Mouse (Mus musculus): Measurements from ENCODE around the gene Fbxl12. TPM values are rescaled to one million over a fixed set of nuclear protein-coding genes. Genes with fewer than 3 reads are reported as not detected.

Gene Fbxl12
- polyA plus RNA-seq, 1 experiment from 2014 or later: 13.5 TPM

GRCm38 (mm10) chr9:20631332-20631731 lies 13.2 kb downstream of the Fbxl12 start:
- Histone ChIP-seq H3K4me1 (ENCODE audit: control insufficient read depth, insufficient read depth, low read length) (no peaks in the 10 kb centered on the region), H3K4me3 (ENCODE audit: low read depth, low read length) (no peak overlapping the region), H3K27ac (ENCODE audit: low read depth, low read length) (no peak overlapping the region), H3K27me3 (ENCODE audit: control insufficient read depth, insufficient read depth, low read length) (no peaks in the 10 kb centered on the region), H3K9ac (ENCODE audit: low read depth, low read length) (no peak overlapping the region), H3K4me2 (no peak overlapping the region), H3K9me3 (replicated peaks; ENCODE audit: control insufficient read depth, low read length) (no peaks in the 10 kb centered on the region), H3K36me3 (ENCODE audit: control insufficient read depth, insufficient read depth, low read length) (no peaks in the 10 kb centered on the region)
- WGBS (ENCODE audit: insufficient replicate concordance): 83% methylated on average over 2 of the region's 2 CpGs
- no peak for ATAC-seq (replicated peaks; ENCODE audit: insufficient number of reproducible peaks, low FRiP score, low TSS enrichment)

- no peak overlapping the region for H3K9ac ChIP-seq (ENCODE audit: low read depth, low read length)
- no peaks in the 10 kb centered on the region for H3K27me3 ChIP-seq (ENCODE audit: control insufficient read depth, insufficient read depth, low read length)
- no peak overlapping the region for H3K27ac ChIP-seq (ENCODE audit: low read depth, low read length)
- no peaks in the 10 kb centered on the region for H3K36me3 ChIP-seq (ENCODE audit: control insufficient read depth, insufficient read depth, low read length)
- no peaks in the 10 kb centered on the region for H3K9me3 ChIP-seq (replicated peaks; ENCODE audit: control insufficient read depth, low read length)
- WGBS (ENCODE audit: insufficient replicate concordance): 79% methylated on average over 2 of the region's 2 CpGs
- H3K4me2 ChIP-seq: no peak overlapping the region
- H3K4me1 ChIP-seq (ENCODE audit: control insufficient read depth, insufficient read depth, low read length): no peaks in the 10 kb centered on the region
- no peak overlapping the region for H3K4me3 ChIP-seq (ENCODE audit: low read depth, low read length)
- ATAC-seq (replicated peaks; ENCODE audit: insufficient number of reproducible peaks, low FRiP score, low TSS enrichment): no peak
These were observed 27.9 kb downstream of the Fbxl12 start for GRCm38 (mm10) chr9:20616685-20617084.

GRCm38 (mm10) chr9:20611976-20612375 lies 32.6 kb downstream of the Fbxl12 start:
- Histone ChIP-seq H3K4me1 (ENCODE audit: control insufficient read depth, insufficient read depth, low read length) (no peaks in the 10 kb centered on the region), H3K9ac (ENCODE audit: low read depth, low read length) (no peak overlapping the region), H3K27me3 (ENCODE audit: control insufficient read depth, insufficient read depth, low read length) (no peaks in the 10 kb centered on the region), H3K4me2 (no peak overlapping the region), H3K36me3 (ENCODE audit: control insufficient read depth, insufficient read depth, low read length) (0 out of 2 replicates have a peak, but pooled peaks cover 3% of the 10 kb centered on the region), H3K27ac (ENCODE audit: low read depth, low read length) (no peak overlapping the region), H3K4me3 (ENCODE audit: low read depth, low read length) (no peak overlapping the region), H3K9me3 (replicated peaks; ENCODE audit: control insufficient read depth, low read length) (no peaks in the 10 kb centered on the region)
- WGBS (ENCODE audit: insufficient replicate concordance): 78% methylated on average over 5 of the region's 5 CpGs
- ATAC-seq (replicated peaks; ENCODE audit: insufficient number of reproducible peaks, low FRiP score, low TSS enrichment): no peak

DNA sequence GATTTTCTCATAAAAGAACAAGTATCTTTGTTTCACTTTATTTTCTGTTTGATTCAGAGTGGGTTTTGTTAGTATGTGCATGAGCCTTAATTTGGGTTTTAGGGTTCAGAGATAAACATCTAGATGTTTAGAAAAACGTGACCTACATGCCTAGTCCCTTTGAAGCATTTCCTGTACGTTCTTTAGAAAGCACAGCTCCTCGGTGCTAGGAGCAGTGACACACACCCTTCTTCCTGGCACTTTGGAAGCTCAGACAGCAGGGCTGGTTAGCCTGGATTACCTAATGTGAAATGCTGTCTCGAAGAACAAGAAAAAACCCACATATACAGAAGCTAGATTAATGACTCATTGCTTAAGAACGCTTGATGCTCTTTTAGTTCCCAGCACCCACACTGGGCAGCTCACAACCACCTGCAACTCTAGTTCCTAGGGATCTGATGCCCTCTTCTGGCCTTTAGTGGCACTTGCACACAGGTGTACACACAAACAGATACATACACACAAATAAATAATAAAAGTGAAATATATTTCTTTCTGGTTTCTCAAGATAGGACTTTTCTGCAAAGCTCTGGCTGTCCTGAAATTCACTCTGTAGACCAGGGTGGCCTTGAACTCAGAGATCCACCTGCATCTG lies 34.6 kb downstream of the Fbxl12 start:
- H3K9ac ChIP-seq (ENCODE audit: low read depth, low read length): no peak overlapping the region
- H3K4me3 ChIP-seq (ENCODE audit: low read depth, low read length): no peak overlapping the region
- no peak for ATAC-seq (replicated peaks; ENCODE audit: insufficient number of reproducible peaks, low FRiP score, low TSS enrichment)
- 76% methylated on average over 5 of the region's 5 CpGs for WGBS (ENCODE audit: insufficient replicate concordance)
- 0 out of 2 replicates have a peak, but pooled peaks cover 3% of the 10 kb centered on the region for H3K36me3 ChIP-seq (ENCODE audit: control insufficient read depth, insufficient read depth, low read length)
- no peaks in the 10 kb centered on the region for H3K27me3 ChIP-seq (ENCODE audit: control insufficient read depth, insufficient read depth, low read length)
- no peak overlapping the region for H3K27ac ChIP-seq (ENCODE audit: low read depth, low read length)
- H3K9me3 ChIP-seq (replicated peaks; ENCODE audit: control insufficient read depth, low read length): no peaks in the 10 kb centered on the region
- H3K4me1 ChIP-seq (ENCODE audit: control insufficient read depth, insufficient read depth, low read length): no peaks in the 10 kb centered on the region
- no peak overlapping the region for H3K4me2 ChIP-seq

- Histone ChIP-seq H3K4me1 (ENCODE audit: control insufficient read depth, insufficient read depth, low read length) (no peaks in the 10 kb centered on the region), H3K4me2 (peak overlapping the region; percentile 65), H3K9ac (ENCODE audit: low read depth, low read length) (peak overlapping the region; percentile 89), H3K9me3 (replicated peaks; ENCODE audit: control insufficient read depth, low read length) (no peaks in the 10 kb centered on the region), H3K27ac (ENCODE audit: low read depth, low read length) (peak overlapping the region; percentile 93), H3K27me3 (ENCODE audit: control insufficient read depth, insufficient read depth, low read length) (no peaks in the 10 kb centered on the region), H3K36me3 (ENCODE audit: control insufficient read depth, insufficient read depth, low read length) (0 out of 2 replicates have a peak, but pooled peaks cover 3% of the 10 kb centered on the region), H3K4me3 (ENCODE audit: low read depth, low read length) (peak overlapping the region; percentile 67)
- peak; percentile 72 for ATAC-seq (replicated peaks; ENCODE audit: insufficient number of reproducible peaks, low FRiP score, low TSS enrichment)
- WGBS (ENCODE audit: insufficient replicate concordance): 1% methylated on average over 57 of the region's 57 CpGs
These were observed 37.2 kb downstream of the Fbxl12 start for GRCm38 (mm10) chr9:20607100-20607974.

DNA sequence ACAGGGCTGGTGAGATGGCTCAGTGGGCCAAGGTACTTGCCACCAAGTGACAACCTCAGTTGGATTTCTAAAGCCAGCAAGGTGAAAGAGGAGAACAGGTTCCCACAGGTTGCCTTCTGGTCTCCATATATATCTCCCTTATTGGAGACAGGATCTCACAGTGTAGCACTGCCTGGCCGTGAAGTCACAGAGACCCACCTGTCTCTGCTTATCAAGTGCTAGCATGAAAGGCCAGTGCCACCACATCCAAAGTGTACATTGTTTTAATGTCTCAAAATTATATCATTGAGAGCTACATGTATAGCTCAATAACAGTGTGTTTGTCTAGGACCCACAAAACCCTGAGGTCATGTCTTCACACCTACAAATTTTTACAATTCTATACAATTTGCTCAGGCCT lies 38.3 kb downstream of the Fbxl12 start:
- Histone ChIP-seq H3K36me3 (ENCODE audit: control insufficient read depth, insufficient read depth, low read length) (0 out of 2 replicates have a peak, but pooled peaks cover 3% of the 10 kb centered on the region), H3K27me3 (ENCODE audit: control insufficient read depth, insufficient read depth, low read length) (no peaks in the 10 kb centered on the region), H3K27ac (ENCODE audit: low read depth, low read length) (no peak overlapping the region), H3K4me3 (ENCODE audit: low read depth, low read length) (no peak overlapping the region), H3K9me3 (replicated peaks; ENCODE audit: control insufficient read depth, low read length) (no peaks in the 10 kb centered on the region), H3K4me1 (ENCODE audit: control insufficient read depth, insufficient read depth, low read length) (no peaks in the 10 kb centered on the region), H3K9ac (ENCODE audit: low read depth, low read length) (no peak overlapping the region), H3K4me2 (no peak overlapping the region)
- 84% methylated on average over 1 of the region's 1 CpGs for WGBS (ENCODE audit: insufficient replicate concordance)
- no peak for ATAC-seq (replicated peaks; ENCODE audit: insufficient number of reproducible peaks, low FRiP score, low TSS enrichment)

DNA sequence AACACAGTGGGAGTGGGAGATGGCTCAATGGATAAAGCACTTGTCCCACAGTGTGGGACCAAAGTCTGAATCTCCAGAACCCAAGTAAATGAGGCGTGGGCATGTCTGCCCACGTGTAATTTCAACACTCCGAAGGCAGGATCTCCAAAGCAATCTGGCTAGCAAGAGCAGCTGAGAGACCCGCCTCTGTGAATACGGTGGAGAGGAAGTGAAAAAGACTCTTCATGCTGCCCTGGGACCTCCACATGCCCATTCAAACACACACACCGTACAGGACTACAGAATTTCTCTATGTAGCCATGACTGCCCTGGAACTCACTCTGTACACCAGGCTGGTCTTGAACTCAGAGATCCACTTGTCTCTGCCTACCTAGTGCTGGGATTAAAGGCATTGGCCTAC lies 43.3 kb downstream of the Fbxl12 start:
- Histone ChIP-seq H3K9ac (ENCODE audit: low read depth, low read length) (no peak overlapping the region), H3K27ac (ENCODE audit: low read depth, low read length) (no peak overlapping the region), H3K4me3 (ENCODE audit: low read depth, low read length) (no peak overlapping the region), H3K9me3 (replicated peaks; ENCODE audit: control insufficient read depth, low read length) (no peaks in the 10 kb centered on the region), H3K4me1 (ENCODE audit: control insufficient read depth, insufficient read depth, low read length) (no peaks in the 10 kb centered on the region), H3K36me3 (ENCODE audit: control insufficient read depth, insufficient read depth, low read length) (peaks cover 2% of the 10 kb centered on the region; the same call in 1 of the 2 replicates), H3K27me3 (ENCODE audit: control insufficient read depth, insufficient read depth, low read length) (no peaks in the 10 kb centered on the region), H3K4me2 (no peak overlapping the region)
- WGBS (ENCODE audit: insufficient replicate concordance): 74% methylated on average over 6 of the region's 6 CpGs
- ATAC-seq (replicated peaks; ENCODE audit: insufficient number of reproducible peaks, low FRiP score, low TSS enrichment): no peak

DNA sequence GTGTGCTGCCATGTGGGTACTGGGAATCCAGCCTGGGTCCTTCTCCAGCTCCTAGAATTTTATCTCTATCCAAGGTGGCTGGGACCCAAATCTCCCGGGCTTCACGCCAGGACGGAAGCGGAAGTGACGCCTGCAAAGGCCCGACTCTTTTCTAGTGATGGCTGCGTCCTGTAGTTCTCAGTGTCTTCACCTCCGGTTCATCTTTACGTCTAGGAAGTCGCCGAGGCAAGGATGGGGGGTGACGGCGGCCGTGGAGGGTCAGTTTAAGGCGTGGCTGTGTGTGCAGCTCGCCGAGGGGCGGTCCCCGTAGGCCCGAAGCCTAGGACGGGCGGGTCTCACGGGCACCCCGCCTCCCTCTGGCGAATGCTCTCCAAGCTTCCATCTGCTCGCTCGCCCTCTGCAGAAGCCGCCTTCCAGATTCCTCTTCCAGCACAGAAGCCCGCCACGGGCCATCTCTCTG lies 63.4 kb downstream of the Fbxl12 start, which contains the start of gene Zfp846:
Gene Zfp846, plus strand, starts transcription at position 117 of the 460 bp plus-strand sequence.
- peak within 1 kb of the TSS; percentile 62 for H3K4me2 ChIP-seq
- peak within 1 kb of the TSS; percentile 57 for H3K27ac ChIP-seq (ENCODE audit: low read depth, low read length)
- ATAC-seq (replicated peaks; ENCODE audit: insufficient number of reproducible peaks, low FRiP score, low TSS enrichment): peak; percentile 98
- no peaks in the 10 kb centered on the region for H3K4me1 ChIP-seq (ENCODE audit: control insufficient read depth, insufficient read depth, low read length)
- H3K27me3 ChIP-seq (ENCODE audit: control insufficient read depth, insufficient read depth, low read length): peaks cover 8% of the 10 kb centered on the region; the same call in 1 of the 2 replicates
- H3K4me3 ChIP-seq (ENCODE audit: low read depth, low read length): peak within 1 kb of the TSS; percentile 65
- H3K9me3 ChIP-seq (replicated peaks; ENCODE audit: control insufficient read depth, low read length): peaks cover 5% of the 10 kb centered on the region
- peak within 1 kb of the TSS; percentile 79 for H3K9ac ChIP-seq (ENCODE audit: low read depth, low read length)
- WGBS (ENCODE audit: insufficient replicate concordance): under 1% methylated on average over 30 of the region's 30 CpGs
- H3K36me3 ChIP-seq (ENCODE audit: control insufficient read depth, insufficient read depth, low read length): no peaks in the 10 kb centered on the region; the same call in 1 of the 2 replicates
